Mouse (Mus musculus): Measurements from ENCODE around the gene Haus8. TPM values are rescaled to one million over a fixed set of nuclear protein-coding genes. Genes with fewer than 3 reads are reported as not detected.
"Not testable (repeated sequence)": the region's sequence is repeated elsewhere in the genome, so short reads cannot be mapped to it uniquely, and the experiment has no call there.

Gene Haus8
- total and polyA plus RNA-seq, 3 experiments: 21.0 to 30.3 (median 25.1) TPM

GRCm38 (mm10) chr8:71272286-71273150, at the start of gene Haus8, which contains the start of gene Myo9b (continued):
- no peak for TF ChIP-seq USF2 (conservative IDR thresholded peaks at IDR 0.05; ENCODE audit: low read depth, low read length)
- TF ChIP-seq MAFK (IDR thresholded peaks at IDR 0.05; ENCODE audit: insufficient replicate concordance, low read length): no peak

GRCm38 (mm10) chr8:71319760-71320159, 47.0 kb upstream of the Haus8 start:
- in situ Hi-C loops (cut with MboI; ENCODE audit: low pct_ligation_motif_present, low pct_unique_long_range_greater_than_20kb, low sequenced_read_pairs): loop anchor here (5.0 kb wide), 1 partner anchor 47 kb away; the partner anchor contains the start of genes Haus8 and Myo9b
- H3K4me2 ChIP-seq (ENCODE audit: insufficient read depth, low read depth, poor library complexity, severe bottlenecking); dilution Hi-C loops (cut with MboI; ENCODE audit: extremely low pct_ligation_motif_present, extremely low pct_unique_long_range_greater_than_20kb, low sequenced_read_pairs); H3K9ac ChIP-seq (ENCODE audit: insufficient read depth, low read depth); DNase-seq (ENCODE audit: extremely low read depth); H3K9me3 ChIP-seq (replicated peaks; ENCODE audit: low read length); H3K4me3 ChIP-seq (replicated peaks in 1 of 3; ENCODE audit: low read depth in 2 of 3, low read length in 2 of 3, poor library complexity in 1 of 3); H3K27ac ChIP-seq (ENCODE audit: insufficient read depth, low read depth); H3K27me3 ChIP-seq (replicated peaks); H3K79me2 ChIP-seq (replicated peaks; ENCODE audit: control insufficient read depth, extremely low read depth, insufficient read depth, poor library complexity, severe bottlenecking): not testable (repeated sequence)
- H3K4me1 ChIP-seq (ENCODE audit: control insufficient read depth in 1 of 2, insufficient read depth in 2 of 2): peaks cover 0 to 65% of the 10 kb centered on the region in 2 experiments
- peaks cover 38 to 72% of the 10 kb centered on the region in 2 experiments for H3K36me3 ChIP-seq (replicated peaks in 1 of 2; ENCODE audit: control insufficient read depth in 1 of 2, insufficient read depth in 1 of 2, low read length in 1 of 2)

GRCm38 (mm10) chr8:71318610-71319009, 45.9 kb upstream of the Haus8 start:
- peak; percentile 45 for DNase-seq (ENCODE audit: extremely low read depth)
- peak; percentile 54 for TF ChIP-seq BHLHE40 (IDR thresholded peaks at IDR 0.05; ENCODE audit: low read depth, low read length)
- TF ChIP-seq ETS1 (conservative IDR thresholded peaks at IDR 0.05; ENCODE audit: low read depth, low read length): peak; percentile 54
- TF ChIP-seq MEF2A (IDR thresholded peaks at IDR 0.05; ENCODE audit: borderline replicate concordance, low read depth, low read length): peak; percentile 34; the same call in 1 of the 2 replicates
- in situ Hi-C loops (cut with MboI; ENCODE audit: low pct_ligation_motif_present, low pct_unique_long_range_greater_than_20kb, low sequenced_read_pairs); H3K4me2 ChIP-seq (ENCODE audit: insufficient read depth, low read depth, poor library complexity, severe bottlenecking); H3K9me3 ChIP-seq (replicated peaks; ENCODE audit: low read length); H3K9ac ChIP-seq (ENCODE audit: insufficient read depth, low read depth); H3K27ac ChIP-seq (ENCODE audit: insufficient read depth, low read depth); H3K27me3 ChIP-seq (replicated peaks); H3K79me2 ChIP-seq (replicated peaks; ENCODE audit: control insufficient read depth, extremely low read depth, insufficient read depth, poor library complexity, severe bottlenecking); H3K4me3 ChIP-seq (replicated peaks in 1 of 3; ENCODE audit: low read depth in 2 of 3, low read length in 2 of 3, poor library complexity in 1 of 3); dilution Hi-C loops (cut with MboI; ENCODE audit: extremely low pct_ligation_motif_present, extremely low pct_unique_long_range_greater_than_20kb, low sequenced_read_pairs): not testable (repeated sequence)
- peaks cover 0 to 63% of the 10 kb centered on the region in 2 experiments for H3K4me1 ChIP-seq (ENCODE audit: control insufficient read depth in 1 of 2, insufficient read depth in 2 of 2)
- H3K36me3 ChIP-seq (replicated peaks in 1 of 2; ENCODE audit: control insufficient read depth in 1 of 2, insufficient read depth in 1 of 2, low read length in 1 of 2): peaks cover 30 to 67% of the 10 kb centered on the region in 2 experiments

GRCm38 (mm10) chr8:71316486-71317031, 43.8 kb upstream of the Haus8 start:
- Histone ChIP-seq H3K9me3 (replicated peaks; ENCODE audit: low read length) (no peaks in the 10 kb centered on the region), H3K9ac (ENCODE audit: insufficient read depth, low read depth) (no peak overlapping the region), H3K79me2 (replicated peaks; ENCODE audit: control insufficient read depth, extremely low read depth, insufficient read depth, poor library complexity, severe bottlenecking) (no peaks in the 10 kb centered on the region), H3K36me3 (replicated peaks in 1 of 2; ENCODE audit: control insufficient read depth in 1 of 2, insufficient read depth in 1 of 2, low read length in 1 of 2) (peaks cover 21 to 51% of the 10 kb centered on the region in 2 experiments), H3K4me3 (replicated peaks in 1 of 3; ENCODE audit: low read depth in 2 of 3, low read length in 2 of 3, poor library complexity in 1 of 3) (no peak overlapping the region), H3K27me3 (replicated peaks) (no peaks in the 10 kb centered on the region), H3K4me1 (ENCODE audit: control insufficient read depth in 1 of 2, insufficient read depth in 2 of 2) (peaks cover 4 to 76% of the 10 kb centered on the region in 2 experiments), H3K27ac (ENCODE audit: insufficient read depth, low read depth) (no peak overlapping the region), H3K4me2 (ENCODE audit: insufficient read depth, low read depth, poor library complexity, severe bottlenecking) (no peak overlapping the region)
- in situ Hi-C loops (cut with MboI; ENCODE audit: low pct_ligation_motif_present, low pct_unique_long_range_greater_than_20kb, low sequenced_read_pairs) (no loop called here), dilution Hi-C loops (cut with MboI; ENCODE audit: extremely low pct_ligation_motif_present, extremely low pct_unique_long_range_greater_than_20kb, low sequenced_read_pairs) (no loop called here)
- no peak for DNase-seq (ENCODE audit: extremely low read depth)
- TF ChIP-seq TCF12 (IDR thresholded peaks at IDR 0.05; ENCODE audit: low read depth, low read length) (no peak), JUND (conservative IDR thresholded peaks at IDR 0.05; ENCODE audit: low read depth, low read length) (no peak), MAFK (IDR thresholded peaks at IDR 0.05; ENCODE audit: insufficient replicate concordance, low read length) (no peak), ZNF384 (IDR thresholded peaks at IDR 0.05; ENCODE audit: low read depth, low read length) (no peak), RCOR1 (conservative IDR thresholded peaks at IDR 0.05; ENCODE audit: low read depth, low read length) (no peak), EP300 (IDR thresholded peaks at IDR 0.05; ENCODE audit: low read length) (no peak), NELFE (IDR thresholded peaks at IDR 0.05; ENCODE audit: low read depth, low read length) (no peak)

Measured in CH12.LX (cell line).